Mouse (Mus musculus): Measurements from ENCODE around the gene Dock3. TPM values are rescaled to one million over a fixed set of nuclear protein-coding genes. Genes with fewer than 3 reads are reported as not detected.

Gene Dock3
- polyA plus RNA-seq, 1 experiment from 2014 or later = 26.7 TPM

Small RNA genes lying within 50 kb of the gene (microRNA-seq; reads per million reads assigned to microRNA genes)
- gene Gm22238 = not detected

Other genes with a start within 250 kb of the Dock3 start
- 2.2 and 9.4 TPM in 2 replicates for gene Mapkapk3, start 58.0 kb upstream of the Dock3 start, polyA plus RNA-seq (2015; fragmentation: Nextera tagmentation; extraction: Ambion mirVana)
- gene Cish, start 64.1 kb upstream of the Dock3 start, polyA plus RNA-seq (2015; fragmentation: Nextera tagmentation; extraction: Ambion mirVana) = 12.6 and 15.5 TPM in 2 replicates
- 16.3 and 18.2 TPM in 2 replicates for gene Hemk1, start 106.4 kb upstream of the Dock3 start, polyA plus RNA-seq (2015; fragmentation: Nextera tagmentation; extraction: Ambion mirVana)
- gene 6430571L13Rik, start 108.7 kb upstream of the Dock3 start, polyA plus RNA-seq (2015; fragmentation: Nextera tagmentation; extraction: Ambion mirVana) = 7.8 and 9.1 TPM in 2 replicates
- gene Cacna2d2, start 167.7 kb upstream of the Dock3 start, polyA plus RNA-seq (2015; fragmentation: Nextera tagmentation; extraction: Ambion mirVana) = 7.6 and 9.8 TPM in 2 replicates

Measured in neural tube, embryonic 15.5 days (tissue).